Mouse (Mus musculus) myocyte (in vitro differentiated cells): ENCODE data around the gene Adamts4.

Source experiments
- E2F4 ChIP-seq: IDR thresholded peaks from one replicate; pipeline ENCODE4 v1.6.1; 2011; ENCODE audit warnings: mild to moderate bottlenecking, control low read depth, moderate library complexity; ENCODE audit not compliant: insufficient read depth
- MYOD1 ChIP-seq, 3 experiments: IDR thresholded peaks; one replicate each; pipeline ENCODE4 v1.6.1; 2011; ENCODE audit warnings: control low read depth in 2 of 3, low read depth in 2 of 3, mild to moderate bottlenecking in 2 of 3, moderate library complexity in 1 of 3; ENCODE audit not compliant: insufficient read length in 2 of 3, control insufficient read depth in 1 of 3
- MYOG ChIP-seq, 3 experiments: IDR thresholded peaks; one replicate each; pipeline ENCODE4 v1.6.1; 2011; ENCODE audit warnings: control low read depth in 2 of 3, low read depth in 2 of 3, mild to moderate bottlenecking in 2 of 3; ENCODE audit not compliant: insufficient read length in 2 of 3, control insufficient read depth in 1 of 3, insufficient read depth in 1 of 3
- POLR2A ChIP-seq: IDR thresholded peaks from one replicate; pipeline ENCODE4 v1.6.1; 2011; ENCODE audit warnings: low read depth, mild to moderate bottlenecking, control low read depth, moderate library complexity; ENCODE audit not compliant: insufficient read length
- REST ChIP-seq: IDR thresholded peaks from one replicate; pipeline ENCODE4 v1.6.1; 2011; ENCODE audit warnings: mild to moderate bottlenecking, control low read depth, moderate library complexity; ENCODE audit not compliant: insufficient read depth, insufficient read length

DNA sequence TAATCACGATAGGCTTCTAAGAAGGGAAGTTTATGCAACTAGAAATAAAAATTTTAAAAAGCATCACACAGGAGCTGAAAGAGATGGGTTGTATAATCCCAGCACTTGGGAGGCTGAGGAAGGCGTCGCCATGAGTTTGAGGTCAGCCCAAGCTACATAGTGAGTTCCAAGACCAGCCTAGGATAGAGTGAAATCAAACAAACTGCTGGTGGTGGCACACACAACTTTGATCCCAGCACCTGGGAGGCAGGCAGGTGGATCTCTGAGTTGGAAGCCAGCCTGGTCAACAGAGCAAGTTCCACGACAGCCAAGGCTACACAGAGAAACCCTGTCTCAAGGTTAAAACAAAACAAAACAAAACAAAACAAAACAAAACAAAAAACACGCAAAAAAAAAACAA, 17.9 kb upstream of the Adamts4 start:
- TF ChIP-seq POLR2A (no peak), REST (no peak), MYOD1 (IDR thresholded peaks at IDR 0.05; ENCODE audit: control insufficient read depth in 1 of 3, insufficient read length in 2 of 3, low read depth in 2 of 3) (no peak), E2F4 (no peak), MYOG (IDR thresholded peaks at IDR 0.05; ENCODE audit: control insufficient read depth in 1 of 3, insufficient read depth in 1 of 3, insufficient read length in 2 of 3, low read depth in 2 of 3) (no peak)
